Mouse (Mus musculus): ENCODE data around the gene Zfp408.

GRCm38 (mm10) chr2:91645354-91645753 is 4.2 kb downstream of the Zfp408 start:
- TF ChIP-seq CTCF (IDR thresholded peaks at IDR 0.05; ENCODE audit: low read depth) (no peak), EP300 (IDR thresholded peaks at IDR 0.05; ENCODE audit: low read depth) (no peak)
